Mouse (Mus musculus): ENCODE data around the gene Gm15517. TPM values are rescaled to one million over a fixed set of nuclear protein-coding genes. Genes with fewer than 3 reads are reported as not detected.
A peak's percentile ranks its signal among the peaks of the same experiment; 100 is the strongest.
"Not testable (repeated sequence)": the region's sequence is repeated elsewhere in the genome, so short reads cannot be mapped to it uniquely, and the experiment has no call there.

Gm15517 gene
- polyA plus RNA-seq, 1 experiment: not detected

DNA sequence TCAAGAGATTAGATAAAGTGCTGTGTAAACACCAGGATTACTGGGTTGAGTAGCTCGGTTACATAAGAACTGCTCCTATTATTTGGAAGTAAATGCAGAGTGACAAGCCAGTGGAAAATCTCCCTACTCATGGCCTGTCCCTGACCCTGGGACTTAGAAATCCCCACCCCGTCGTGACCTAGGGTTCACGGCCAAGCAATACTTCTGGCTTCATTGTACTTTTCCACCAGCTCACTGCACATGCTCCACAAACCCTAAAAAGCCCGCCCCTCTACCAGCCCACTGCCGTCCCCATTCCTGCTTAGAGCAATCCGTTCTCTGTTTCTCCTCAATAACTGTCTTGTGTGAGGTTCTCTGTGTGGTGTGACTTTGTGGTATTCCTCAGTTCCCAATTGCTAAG lies 26.5 kb downstream of the Gm15517 start:
- DNase-seq: no peak
- WGBS: 80% methylated on average over 7 of the region's 7 CpGs
- H3K27me3 ChIP-seq (ENCODE audit: control insufficient read depth, insufficient read depth, low read length): no peaks in the 10 kb centered on the region
- TF ChIP-seq POLR2A (IDR thresholded peaks at IDR 0.05; ENCODE audit: borderline replicate concordance, insufficient read depth, low read length): no peak
- TF ChIP-seq CTCF (IDR thresholded peaks at IDR 0.05; ENCODE audit: borderline replicate concordance, insufficient read depth, low read depth, low read length): no peak
- H3K4me3 ChIP-seq (replicated peaks; ENCODE audit: insufficient read depth, low read depth, low read length): no peak overlapping the region
- H3K4me1 ChIP-seq (ENCODE audit: control insufficient read depth, insufficient read depth, low read length): no peaks in the 10 kb centered on the region
- no peak overlapping the region for H3K27ac ChIP-seq (ENCODE audit: insufficient read depth, low read length)

DNA sequence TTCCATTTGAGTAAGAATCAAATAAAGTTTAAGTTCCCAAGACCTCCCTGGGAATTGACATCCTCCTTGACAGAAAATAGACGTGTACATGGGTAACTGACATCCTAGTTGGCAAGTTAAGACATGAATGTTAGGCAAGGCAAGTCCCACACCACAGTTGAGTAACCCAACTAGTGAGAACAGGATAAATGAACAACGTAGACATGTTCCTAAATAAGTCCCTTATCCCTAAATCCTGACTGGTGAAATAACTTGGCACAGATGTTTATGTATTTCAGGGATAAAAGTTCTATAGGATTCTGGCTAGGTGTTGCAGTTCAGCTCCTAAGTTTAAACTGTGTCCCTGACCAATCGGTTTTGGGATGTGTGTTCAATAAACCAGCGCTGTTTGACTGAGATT lies 29.7 kb downstream of the Gm15517 start:
- no peak for DNase-seq
- no peaks in the 10 kb centered on the region for H3K4me1 ChIP-seq (ENCODE audit: control insufficient read depth, insufficient read depth, low read length)
- H3K4me3 ChIP-seq (replicated peaks; ENCODE audit: insufficient read depth, low read depth, low read length): no peak overlapping the region
- no peak overlapping the region for H3K27ac ChIP-seq (ENCODE audit: insufficient read depth, low read length)
- no peak for TF ChIP-seq POLR2A (IDR thresholded peaks at IDR 0.05; ENCODE audit: borderline replicate concordance, insufficient read depth, low read length)
- H3K27me3 ChIP-seq (ENCODE audit: control insufficient read depth, insufficient read depth, low read length): no peaks in the 10 kb centered on the region
- WGBS: 76% methylated on average over 4 of the region's 4 CpGs

DNA sequence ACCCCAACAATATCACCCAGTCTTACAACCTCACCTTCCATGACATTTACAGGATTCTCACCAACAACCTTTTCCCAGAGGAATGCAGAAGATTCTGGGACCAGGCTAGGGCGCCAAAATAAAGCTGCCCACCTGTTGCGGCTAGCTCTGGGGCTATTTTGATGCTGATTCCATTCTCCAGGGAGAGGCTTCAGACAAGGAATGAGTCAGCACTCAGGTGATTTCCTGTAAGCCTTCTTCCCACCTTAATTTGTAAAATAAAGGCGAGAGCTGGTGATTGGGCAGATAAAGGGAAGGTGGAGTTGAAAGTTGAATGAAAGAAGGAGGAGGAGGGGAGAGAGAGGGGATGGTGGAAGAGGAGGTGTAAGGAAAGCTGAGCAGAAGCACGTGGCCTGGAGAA lies 30.2 kb downstream of the Gm15517 start:
- Histone ChIP-seq H3K27ac (ENCODE audit: insufficient read depth, low read length) (no peak overlapping the region), H3K27me3 (ENCODE audit: control insufficient read depth, insufficient read depth, low read length) (no peaks in the 10 kb centered on the region), H3K4me1 (ENCODE audit: control insufficient read depth, insufficient read depth, low read length) (no peaks in the 10 kb centered on the region), H3K4me3 (replicated peaks; ENCODE audit: insufficient read depth, low read depth, low read length) (no peak overlapping the region)
- TF ChIP-seq POLR2A (IDR thresholded peaks at IDR 0.05; ENCODE audit: borderline replicate concordance, insufficient read depth, low read length) (no peak), CTCF (IDR thresholded peaks at IDR 0.05; ENCODE audit: borderline replicate concordance, insufficient read depth, low read depth, low read length) (no peak)
- WGBS: 47% methylated on average over 4 of the region's 4 CpGs
- DNase-seq: no peak

DNA sequence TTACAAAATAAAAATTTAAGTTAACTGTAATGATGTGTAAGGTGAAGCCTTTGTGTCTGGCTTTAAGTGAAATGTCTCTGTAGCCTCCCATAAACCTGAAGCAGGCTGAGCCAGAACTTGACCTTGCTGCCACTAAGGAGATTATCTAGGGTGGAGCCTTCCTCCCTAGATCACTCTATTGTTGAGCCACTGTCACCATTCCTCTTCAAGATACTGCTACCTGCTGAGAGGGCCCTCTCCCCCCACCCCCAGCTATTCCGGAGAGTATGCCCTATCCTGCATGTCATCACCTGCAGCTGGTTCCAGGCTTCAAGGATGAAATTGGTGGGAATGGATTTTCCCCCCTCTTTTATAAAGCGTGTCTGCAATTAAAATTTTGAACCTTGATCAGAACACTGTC lies 36.3 kb downstream of the Gm15517 start:
- not testable (repeated sequence) for H3K4me1 ChIP-seq (ENCODE audit: control insufficient read depth, insufficient read depth, low read length); H3K27me3 ChIP-seq (ENCODE audit: control insufficient read depth, insufficient read depth, low read length); H3K4me3 ChIP-seq (replicated peaks; ENCODE audit: insufficient read depth, low read depth, low read length); DNase-seq; H3K27ac ChIP-seq (ENCODE audit: insufficient read depth, low read length)
- 73% methylated on average over 2 of the region's 2 CpGs for WGBS

DNA sequence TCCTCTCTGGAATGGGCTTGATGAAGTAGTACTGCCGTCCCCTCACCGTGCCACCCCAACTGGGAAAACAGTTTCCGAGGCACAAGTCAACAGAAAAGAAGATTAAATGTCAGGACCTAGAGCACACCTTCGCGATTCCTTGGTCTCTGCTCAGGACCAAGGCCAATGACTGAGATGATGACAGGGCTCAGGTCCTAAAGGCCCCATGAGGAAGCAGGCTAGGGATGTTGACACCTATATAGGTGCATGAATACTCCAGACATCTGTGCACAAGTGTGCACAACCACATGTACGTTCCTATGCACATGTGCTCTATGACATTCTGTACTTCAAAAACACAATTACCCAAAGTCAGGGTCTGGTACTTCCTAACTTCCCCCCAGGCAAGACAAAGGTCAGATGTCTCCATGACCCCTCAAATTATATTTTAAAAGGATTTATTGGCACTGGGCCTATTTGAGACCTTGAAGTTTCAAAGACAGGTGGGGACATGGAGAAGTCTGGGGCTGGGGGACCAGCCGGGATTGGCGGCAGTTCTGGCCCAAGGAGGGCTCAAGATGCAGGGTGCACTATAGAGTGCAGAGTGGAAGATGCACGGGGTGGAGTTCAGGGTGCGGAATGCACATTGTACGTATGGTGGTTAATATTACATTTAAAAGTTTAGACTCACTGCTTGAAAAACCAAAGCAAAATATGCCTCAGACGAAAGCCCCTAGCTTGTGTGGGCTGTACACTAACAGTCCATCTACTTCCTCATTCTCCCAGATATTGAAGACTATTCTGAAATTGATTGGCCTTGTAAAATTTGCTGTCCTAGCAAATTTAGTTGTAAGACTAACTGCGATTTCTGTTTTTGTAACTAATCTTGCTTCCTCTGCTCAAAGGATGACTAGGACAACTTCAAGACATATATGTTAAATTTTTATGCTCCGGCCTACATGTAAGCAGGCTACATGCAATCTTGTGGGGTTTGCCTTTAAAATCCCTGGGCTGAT lies 42.4 kb downstream of the Gm15517 start:
- H3K27me3 ChIP-seq (ENCODE audit: control insufficient read depth, insufficient read depth, low read length): no peaks in the 10 kb centered on the region
- no peak for DNase-seq
- WGBS: 83% methylated on average over 14 of the region's 14 CpGs
- TF ChIP-seq POLR2A (IDR thresholded peaks at IDR 0.05; ENCODE audit: borderline replicate concordance, insufficient read depth, low read length) (no peak), CTCF (IDR thresholded peaks at IDR 0.05; ENCODE audit: borderline replicate concordance, insufficient read depth, low read depth, low read length) (no peak)
- peak overlapping the region; percentile 78 for H3K4me3 ChIP-seq (replicated peaks; ENCODE audit: insufficient read depth, low read depth, low read length)
- peak overlapping the region; percentile 76; the same call in 1 of the 2 replicates for H3K27ac ChIP-seq (ENCODE audit: insufficient read depth, low read length)
- H3K4me1 ChIP-seq (ENCODE audit: control insufficient read depth, insufficient read depth, low read length): peaks cover 4% of the 10 kb centered on the region; the same call in 1 of the 2 replicates

DNA sequence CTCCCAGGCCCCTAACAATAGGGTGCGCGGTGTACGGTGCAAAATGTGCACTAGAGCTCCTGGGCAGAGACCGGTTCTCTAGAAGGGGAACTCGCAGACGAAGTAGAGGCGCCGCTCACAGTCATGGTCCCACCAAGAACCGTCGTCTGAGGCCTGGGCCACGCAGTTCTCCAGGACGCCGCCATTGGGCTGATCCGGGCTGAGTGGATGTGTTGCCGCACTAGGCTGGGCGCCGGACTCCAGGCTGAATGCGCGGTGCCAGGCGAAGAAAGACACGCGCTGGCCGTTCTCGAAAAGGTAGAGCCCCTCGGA lies 43.2 kb downstream of the Gm15517 start:
- Histone ChIP-seq H3K27ac (ENCODE audit: insufficient read depth, low read length) (peak overlapping the region; percentile 76), H3K27me3 (ENCODE audit: control insufficient read depth, insufficient read depth, low read length) (no peaks in the 10 kb centered on the region), H3K4me1 (ENCODE audit: control insufficient read depth, insufficient read depth, low read length) (peaks cover 4% of the 10 kb centered on the region; the same call in 1 of the 2 replicates), H3K4me3 (replicated peaks; ENCODE audit: insufficient read depth, low read depth, low read length) (peak overlapping the region; percentile 78)
- DNase-seq: no peak
- TF ChIP-seq CTCF (IDR thresholded peaks at IDR 0.05; ENCODE audit: borderline replicate concordance, insufficient read depth, low read depth, low read length) (no peak), POLR2A (IDR thresholded peaks at IDR 0.05; ENCODE audit: borderline replicate concordance, insufficient read depth, low read length) (no peak)
- WGBS: under 1% methylated on average over 25 of the region's 25 CpGs

DNA sequence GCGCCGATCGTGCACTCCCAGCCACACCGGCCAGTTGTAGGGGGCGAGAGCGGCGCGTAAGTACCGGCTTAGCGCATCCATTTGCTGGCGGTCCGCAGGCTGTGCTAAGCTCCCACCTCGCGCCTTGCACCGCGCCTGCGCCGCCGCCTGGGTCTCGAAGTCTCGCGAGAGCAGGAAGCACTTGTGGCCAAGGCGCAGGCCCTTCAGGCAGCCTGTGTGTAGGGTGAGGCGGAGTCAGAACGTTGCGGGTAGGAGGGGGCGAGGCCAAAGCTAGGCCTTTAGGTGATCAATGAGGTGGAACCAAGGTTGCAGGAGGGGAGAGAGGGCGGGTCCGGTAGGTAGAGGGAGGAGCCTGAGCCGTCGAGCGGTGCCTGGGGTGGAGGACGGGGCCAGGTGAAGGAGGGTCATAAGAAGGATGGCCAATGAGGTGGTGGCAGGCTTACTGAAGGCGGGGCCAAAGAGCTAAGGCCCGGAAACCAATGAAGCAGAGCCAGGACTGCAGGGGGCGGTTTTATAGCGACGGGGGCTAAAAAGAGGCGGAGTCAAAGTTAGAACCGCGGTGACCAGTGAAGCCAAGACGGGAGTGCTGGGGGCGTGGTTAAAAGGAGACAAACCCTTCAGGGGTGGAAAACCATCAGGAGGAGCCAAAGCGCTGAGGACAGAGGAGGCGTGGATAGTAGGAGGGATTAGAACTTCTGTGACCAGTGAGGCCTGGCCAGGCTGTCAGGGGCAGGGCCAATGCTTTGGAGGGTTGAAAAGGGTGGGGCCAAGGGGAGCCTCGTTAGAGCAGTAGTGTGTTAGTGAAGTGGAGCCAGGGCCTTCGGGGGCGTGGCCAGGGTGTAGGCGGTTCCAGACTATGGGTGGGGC lies 43.8 kb downstream of the Gm15517 start:
- peak overlapping the region; percentile 76 for H3K27ac ChIP-seq (ENCODE audit: insufficient read depth, low read length)
- H3K4me3 ChIP-seq (replicated peaks; ENCODE audit: insufficient read depth, low read depth, low read length): peak overlapping the region; percentile 78
- H3K27me3 ChIP-seq (ENCODE audit: control insufficient read depth, insufficient read depth, low read length): no peaks in the 10 kb centered on the region
- H3K4me1 ChIP-seq (ENCODE audit: control insufficient read depth, insufficient read depth, low read length): peaks cover 4% of the 10 kb centered on the region; the same call in 1 of the 2 replicates
- DNase-seq: peak; percentile 98 to 100
- WGBS: 1% methylated on average over 49 of the region's 49 CpGs
- TF ChIP-seq CTCF (IDR thresholded peaks at IDR 0.05; ENCODE audit: borderline replicate concordance, insufficient read depth, low read depth, low read length): no peak
- peak; percentile 100 for TF ChIP-seq POLR2A (IDR thresholded peaks at IDR 0.05; ENCODE audit: borderline replicate concordance, insufficient read depth, low read length)

Data from cerebellum, adult 2 months (tissue).